Mouse (Mus musculus) myocyte (in vitro differentiated cells): ENCODE data around the gene Olfr76. TPM values are rescaled to one million over a fixed set of nuclear protein-coding genes. Genes with fewer than 3 reads are reported as not detected.
"Not testable (repeated sequence)": the region's sequence is repeated elsewhere in the genome, so short reads cannot be mapped to it uniquely, and the experiment has no call there.

ENCODE experiments used
- H3K27me3 ChIP-seq: one replicate; pipeline ENCODE4 v1.6.1; 2011; ENCODE audit not compliant: control insufficient read depth, insufficient read depth, insufficient read length
- H3K36me3 ChIP-seq: one replicate; pipeline ENCODE4 v1.6.1; 2011; ENCODE audit not compliant: control insufficient read depth, insufficient read depth
- H3K4me2 ChIP-seq: one replicate; pipeline ENCODE4 v1.6.1; 2011; ENCODE audit warnings: low read depth, control low read depth
- H3K4me3 ChIP-seq: one replicate; pipeline ENCODE4 v1.5.1; 2011; ENCODE audit warnings: mild to moderate bottlenecking, control low read depth, moderate library complexity
- H3K79me2 ChIP-seq: one replicate; pipeline ENCODE4 v1.6.1; 2011; ENCODE audit not compliant: control insufficient read depth, insufficient read depth
- H3ac ChIP-seq: one replicate; pipeline ENCODE4 v1.6.1; 2011; ENCODE audit not compliant: control insufficient read depth, insufficient read length
- CEBPB ChIP-seq: IDR thresholded peaks from 2 replicates; pipeline ENCODE4 v1.6.1; 2011; ENCODE audit warnings: mild to moderate bottlenecking, moderate library complexity; ENCODE audit not compliant: poor library complexity, insufficient read depth, severe bottlenecking
- E2F4 ChIP-seq: IDR thresholded peaks from one replicate; pipeline ENCODE4 v1.6.1; 2011; ENCODE audit warnings: mild to moderate bottlenecking, control low read depth, moderate library complexity; ENCODE audit not compliant: insufficient read depth
- MAX ChIP-seq: IDR thresholded peaks from one replicate; pipeline ENCODE4 v1.6.1; 2011; ENCODE audit warnings: low read depth, mild to moderate bottlenecking, control low read depth
- MYOD1 ChIP-seq, 3 experiments: IDR thresholded peaks; one replicate each; pipeline ENCODE4 v1.6.1; 2011; ENCODE audit warnings: control low read depth in 2 of 3, low read depth in 2 of 3, mild to moderate bottlenecking in 2 of 3, moderate library complexity in 1 of 3; ENCODE audit not compliant: insufficient read length in 2 of 3, control insufficient read depth in 1 of 3
- MYOG ChIP-seq, 3 experiments: IDR thresholded peaks; one replicate each; pipeline ENCODE4 v1.6.1; 2011; ENCODE audit warnings: control low read depth in 2 of 3, low read depth in 2 of 3, mild to moderate bottlenecking in 2 of 3; ENCODE audit not compliant: insufficient read length in 2 of 3, control insufficient read depth in 1 of 3, insufficient read depth in 1 of 3
- POLR2A ChIP-seq: IDR thresholded peaks from one replicate; pipeline ENCODE4 v1.6.1; 2011; ENCODE audit warnings: low read depth, mild to moderate bottlenecking, control low read depth, moderate library complexity; ENCODE audit not compliant: insufficient read length
- POLR2AphosphoS2 ChIP-seq: IDR thresholded peaks from one replicate; pipeline ENCODE4 v1.6.1; 2011; ENCODE audit warnings: low read depth, control low read depth; ENCODE audit not compliant: insufficient read length
- REST ChIP-seq: IDR thresholded peaks from one replicate; pipeline ENCODE4 v1.6.1; 2011; ENCODE audit warnings: mild to moderate bottlenecking, control low read depth, moderate library complexity; ENCODE audit not compliant: insufficient read depth, insufficient read length
- SRF ChIP-seq: IDR thresholded peaks from one replicate; pipeline ENCODE4 v1.6.1; 2011; ENCODE audit warnings: low read depth; ENCODE audit not compliant: control insufficient read depth, insufficient read length
- TCF12 ChIP-seq: IDR thresholded peaks from one replicate; pipeline ENCODE4 v1.6.1; 2011; ENCODE audit warnings: mild to moderate bottlenecking, control low read depth; ENCODE audit not compliant: poor library complexity, insufficient read depth, severe bottlenecking
- TCF3 ChIP-seq: IDR thresholded peaks from one replicate; pipeline ENCODE4 v1.6.1; 2011; ENCODE audit warnings: low read depth, control low read depth; ENCODE audit not compliant: insufficient read length
- USF1 ChIP-seq: IDR thresholded peaks from one replicate; pipeline ENCODE4 v1.6.1; 2011; ENCODE audit warnings: low read depth, mild to moderate bottlenecking, control low read depth, moderate library complexity
- polyA plus RNA-seq: library from polyadenylated mRNA; unstranded; fragments of >200 nt; fragmentation: generic; extraction: Trizol; gene quantifications from one replicate; pipeline ENCODE4 v1.2.1, GENCODE M21; 2012; ENCODE audit warnings: missing spikeins

Gene Olfr76
- polyA plus RNA-seq, 1 experiment = not detected

- no peak for TF ChIP-seq USF1
- no peak overlapping the region for H3K4me2 ChIP-seq
- H3ac ChIP-seq = no peak overlapping the region
- H3K27me3 ChIP-seq = no peaks in the 10 kb centered on the region
- H3K79me2 ChIP-seq = no peaks in the 10 kb centered on the region
- H3K36me3 ChIP-seq = no peaks in the 10 kb centered on the region
- H3K4me3 ChIP-seq = no peak overlapping the region
Measured at GRCm38 (mm10) chr19:12116464-12116863, 6.5 kb downstream of the Olfr76 start.

- H3K4me3 ChIP-seq = no peak within 1 kb of the TSS
- no peak within 1 kb of the TSS for H3K4me2 ChIP-seq
- no peaks in the 10 kb centered on the region for H3K27me3 ChIP-seq
- H3K79me2 ChIP-seq = no peaks in the 10 kb centered on the region
- H3ac ChIP-seq = no peak within 1 kb of the TSS
- no peaks in the 10 kb centered on the region for H3K36me3 ChIP-seq
- TF ChIP-seq POLR2A (no peak), SRF (no peak), MYOD1 (IDR thresholded peaks at IDR 0.05; ENCODE audit: control insufficient read depth in 1 of 3, insufficient read length in 2 of 3, low read depth in 2 of 3) (no peak), USF1 (no peak), TCF3 (no peak), MYOG (IDR thresholded peaks at IDR 0.05; ENCODE audit: control insufficient read depth in 1 of 3, insufficient read depth in 1 of 3, insufficient read length in 2 of 3, low read depth in 2 of 3) (no peak), CEBPB (no peak), TCF12 (no peak), REST (no peak), MAX (no peak), E2F4 (no peak)
Measured at GRCm38 (mm10) chr19:12115797-12116196, 7.2 kb downstream of the Olfr76 start, which contains the start of gene Olfr1428. Gene Olfr1428 (minus strand): TSS chr19:12115897.

GRCm38 (mm10) chr19:12113807-12114206 lies 9.2 kb downstream of the Olfr76 start:
- H3K4me3 ChIP-seq = no peak overlapping the region
- no peak overlapping the region for H3K4me2 ChIP-seq
- no peak for TF ChIP-seq E2F4
- TF ChIP-seq SRF = no peak
- no peak for TF ChIP-seq MAX
- H3K27me3 ChIP-seq = no peaks in the 10 kb centered on the region
- no peaks in the 10 kb centered on the region for H3K36me3 ChIP-seq
- H3ac ChIP-seq = no peak overlapping the region
- no peaks in the 10 kb centered on the region for H3K79me2 ChIP-seq

GRCm38 (mm10) chr19:12104541-12104940 lies 18.5 kb downstream of the Olfr76 start:
- Histone ChIP-seq H3K36me3 (no peaks in the 10 kb centered on the region), H3K4me2 (no peak overlapping the region), H3K27me3 (no peaks in the 10 kb centered on the region), H3ac (no peak overlapping the region), H3K4me3 (no peak overlapping the region), H3K79me2 (no peaks in the 10 kb centered on the region)
- no peak for TF ChIP-seq USF1
- TF ChIP-seq POLR2A = no peak
- no peak for TF ChIP-seq TCF3
- no peak for TF ChIP-seq MAX
- no peak for TF ChIP-seq POLR2AphosphoS2
- no peak for TF ChIP-seq E2F4
- no peak for TF ChIP-seq TCF12
- no peak for TF ChIP-seq SRF
- no peak for TF ChIP-seq MYOG (IDR thresholded peaks at IDR 0.05; ENCODE audit: control insufficient read depth in 1 of 3, insufficient read depth in 1 of 3, insufficient read length in 2 of 3, low read depth in 2 of 3)
- TF ChIP-seq REST = no peak
- TF ChIP-seq CEBPB = no peak
- TF ChIP-seq MYOD1 (IDR thresholded peaks at IDR 0.05; ENCODE audit: control insufficient read depth in 1 of 3, insufficient read length in 2 of 3, low read depth in 2 of 3) = no peak

- Histone ChIP-seq H3K36me3 (no peaks in the 10 kb centered on the region), H3K4me3 (no peak within 1 kb of the TSS), H3K27me3 (no peaks in the 10 kb centered on the region), H3K79me2 (no peaks in the 10 kb centered on the region), H3K4me2 (no peak within 1 kb of the TSS), H3ac (no peak within 1 kb of the TSS)
- TF ChIP-seq POLR2AphosphoS2 = no peak
Measured at GRCm38 (mm10) chr19:12103234-12103633, 19.8 kb downstream of the Olfr76 start, which contains the start of gene Olfr1427. Gene Olfr1427 (minus strand): TSS chr19:12103334.

GRCm38 (mm10) chr19:12091913-12092312 lies 31.1 kb downstream of the Olfr76 start, which contains the start of gene Olfr1426:
Gene Olfr1426 (minus strand): TSS chr19:12092013.
- no peak within 1 kb of the TSS for H3K4me2 ChIP-seq
- no peak within 1 kb of the TSS for H3K4me3 ChIP-seq
- H3K79me2 ChIP-seq = no peaks in the 10 kb centered on the region
- H3K36me3 ChIP-seq = no peaks in the 10 kb centered on the region
- no peak for TF ChIP-seq SRF
- TF ChIP-seq TCF3 = no peak
- no peak for TF ChIP-seq USF1
- TF ChIP-seq TCF12 = no peak
- no peak for TF ChIP-seq E2F4
- H3K27me3 ChIP-seq = no peaks in the 10 kb centered on the region
- no peak within 1 kb of the TSS for H3ac ChIP-seq

GRCm38 (mm10) chr19:12077631-12078030 lies 45.4 kb downstream of the Olfr76 start, which contains the start of gene Olfr1425:
Gene Olfr1425 (minus strand): TSS chr19:12077731.
- H3K4me3 ChIP-seq, H3K36me3 ChIP-seq, H3K27me3 ChIP-seq, H3K79me2 ChIP-seq, H3K4me2 ChIP-seq, H3ac ChIP-seq: not testable (repeated sequence)

- H3K4me3 ChIP-seq, H3K4me2 ChIP-seq, H3K36me3 ChIP-seq, H3K27me3 ChIP-seq, H3ac ChIP-seq, H3K79me2 ChIP-seq: not testable (repeated sequence)
Measured at GRCm38 (mm10) chr19:12069546-12069945, 53.5 kb downstream of the Olfr76 start.
